Mouse (Mus musculus): ENCODE measurements around the gene Scand1. TPM values are rescaled to one million over a fixed set of nuclear protein-coding genes. Genes with fewer than 3 reads are reported as not detected.

Scand1 gene
- 68.3 and 84.5 TPM in 2 replicates for polyA plus RNA-seq (2015; fragmentation: Nextera tagmentation; extraction: Ambion mirVana)

GRCm38 (mm10) chr2:156312297-156312897 lies at the start of gene Scand1, which contains the start of gene Cnbd2:
TSS of gene Scand1 (minus strand) at chr2:156312704.
TSS of gene Cnbd2 (plus strand) at chr2:156312299.

Small RNAs within 50 kb of the gene (microRNA-seq; reads per million reads assigned to microRNA genes)
- gene Gm22759 = 0 reads per million in 2 experiments

Other genes with a start within 250 kb of the Scand1 start
- 0.41 and 1.0 TPM in 2 replicates for gene Spag4, start 247.5 kb downstream of the Scand1 start, polyA plus RNA-seq (2015; fragmentation: Nextera tagmentation; extraction: Ambion mirVana)
- 16.6 and 17.6 TPM in 2 replicates for gene Cpne1, start 200.7 kb downstream of the Scand1 start, polyA plus RNA-seq (2015; fragmentation: Nextera tagmentation; extraction: Ambion mirVana)
- 7.7 and 8.2 TPM in 2 replicates for gene Rbm12, start 200.7 kb downstream of the Scand1 start, polyA plus RNA-seq (2015; fragmentation: Nextera tagmentation; extraction: Ambion mirVana)
- gene Gm28036, start 185.6 kb downstream of the Scand1 start, polyA plus RNA-seq (2015; fragmentation: Nextera tagmentation; extraction: Ambion mirVana) = 5.9 and 6.4 TPM in 2 replicates
- 401 and 417 TPM in 2 replicates for gene Romo1, start 168.7 kb downstream of the Scand1 start, polyA plus RNA-seq (2015; fragmentation: Nextera tagmentation; extraction: Ambion mirVana)
- gene Nfs1, start 168.5 kb downstream of the Scand1 start, polyA plus RNA-seq (2015; fragmentation: Nextera tagmentation; extraction: Ambion mirVana) = 47.7 and 53.0 TPM in 2 replicates
- gene Rbm39, start 132.5 kb downstream of the Scand1 start, polyA plus RNA-seq (2015; fragmentation: Nextera tagmentation; extraction: Ambion mirVana) = 303 and 306 TPM in 2 replicates
- 25.3 and 31.9 TPM in 2 replicates for gene Phf20, start 116.2 kb downstream of the Scand1 start, polyA plus RNA-seq (2015; fragmentation: Nextera tagmentation; extraction: Ambion mirVana)
- 3.9 and 4.9 TPM in 2 replicates for gene Cnbd2, start 405 bp downstream of the Scand1 start, polyA plus RNA-seq (2015; fragmentation: Nextera tagmentation; extraction: Ambion mirVana)
- 0.55 and 1.1 TPM in 2 replicates for gene Epb41l1, start 108.2 kb upstream of the Scand1 start, polyA plus RNA-seq (2015; fragmentation: Nextera tagmentation; extraction: Ambion mirVana)
- 19.3 and 21.1 TPM in 2 replicates for gene Aar2, start 234.9 kb upstream of the Scand1 start, polyA plus RNA-seq (2015; fragmentation: Nextera tagmentation; extraction: Ambion mirVana)

Measured in skeletal muscle tissue, postnatal 0 days (tissue).